Mouse (Mus musculus): ENCODE results near the gene Brox. TPM values are rescaled to one million over a fixed set of nuclear protein-coding genes. Genes with fewer than 3 reads are reported as not detected.

The Brox gene
- polyA plus RNA-seq, 1 experiment = 8.5 TPM

DNA sequence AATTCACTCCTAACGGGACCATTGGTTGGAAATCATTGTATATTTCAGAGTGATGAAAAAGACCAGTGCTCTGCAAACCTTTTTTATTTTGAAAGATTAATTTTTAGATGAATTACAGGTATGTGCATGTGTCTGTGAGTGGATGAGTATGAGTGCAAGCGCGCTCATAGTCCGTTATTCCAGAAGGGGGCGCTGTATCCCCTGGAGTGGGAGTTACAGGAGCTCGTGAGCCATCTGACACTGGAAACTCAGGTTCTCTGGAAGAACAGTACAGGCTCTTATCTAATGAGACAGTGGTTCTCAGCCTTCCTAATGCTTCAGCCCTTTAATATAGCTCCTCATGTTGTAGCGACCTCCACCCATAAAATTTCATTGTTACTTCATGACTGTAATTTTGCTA lies 53.8 kb downstream of the Brox start:
- H3K27ac ChIP-seq (ENCODE audit: control insufficient read depth, insufficient read depth, low read depth, low read length) = no peak overlapping the region
- no peaks in the 10 kb centered on the region for H3K4me1 ChIP-seq (ENCODE audit: control insufficient read depth, insufficient read depth, low read length)
- H3K4me3 ChIP-seq (ENCODE audit: control insufficient read depth, low read depth, low read length) = no peak overlapping the region
- TF ChIP-seq CTCF (IDR thresholded peaks at IDR 0.05; ENCODE audit: control insufficient read depth, insufficient read depth, insufficient replicate concordance, low read depth, low read length) = peak; percentile 31; the same call in 1 of the 2 replicates
- TF ChIP-seq POLR2A (IDR thresholded peaks at IDR 0.05; ENCODE audit: control insufficient read depth, low read depth, low read length) = no peak
- H3K36me3 ChIP-seq (ENCODE audit: control insufficient read depth, insufficient read depth, low read length) = no peaks in the 10 kb centered on the region
- H3K27me3 ChIP-seq (ENCODE audit: control insufficient read depth, insufficient read depth, low read length) = no peaks in the 10 kb centered on the region

DNA sequence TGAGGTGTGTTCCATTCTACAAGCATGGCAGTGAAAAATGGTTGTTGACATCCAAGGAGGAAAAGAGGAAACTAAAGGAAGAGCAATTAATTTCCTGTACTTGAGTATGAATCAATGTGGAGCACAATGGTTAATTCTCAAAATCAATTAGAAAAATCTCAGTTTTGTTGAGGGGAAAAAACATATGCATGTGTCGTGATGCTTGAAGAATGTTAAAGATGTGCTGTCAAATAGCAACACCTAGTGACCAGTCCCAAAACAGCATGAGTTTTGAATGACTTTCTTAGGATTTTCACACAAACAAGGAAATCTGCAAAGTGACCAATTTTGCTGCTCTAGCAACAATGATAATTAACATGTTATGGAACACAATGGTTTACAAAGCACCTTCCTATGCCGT lies 59.2 kb downstream of the Brox start:
- peak; percentile 30; the same call in 1 of the 2 replicates for TF ChIP-seq CTCF (IDR thresholded peaks at IDR 0.05; ENCODE audit: control insufficient read depth, insufficient read depth, insufficient replicate concordance, low read depth, low read length)
- no peak for TF ChIP-seq POLR2A (IDR thresholded peaks at IDR 0.05; ENCODE audit: control insufficient read depth, low read depth, low read length)
- Histone ChIP-seq H3K4me3 (ENCODE audit: control insufficient read depth, low read depth, low read length) (no peak overlapping the region), H3K36me3 (ENCODE audit: control insufficient read depth, insufficient read depth, low read length) (no peaks in the 10 kb centered on the region), H3K27ac (ENCODE audit: control insufficient read depth, insufficient read depth, low read depth, low read length) (no peak overlapping the region), H3K27me3 (ENCODE audit: control insufficient read depth, insufficient read depth, low read length) (no peaks in the 10 kb centered on the region), H3K4me1 (ENCODE audit: control insufficient read depth, insufficient read depth, low read length) (no peaks in the 10 kb centered on the region; the same call in 1 of the 2 replicates)

DNA sequence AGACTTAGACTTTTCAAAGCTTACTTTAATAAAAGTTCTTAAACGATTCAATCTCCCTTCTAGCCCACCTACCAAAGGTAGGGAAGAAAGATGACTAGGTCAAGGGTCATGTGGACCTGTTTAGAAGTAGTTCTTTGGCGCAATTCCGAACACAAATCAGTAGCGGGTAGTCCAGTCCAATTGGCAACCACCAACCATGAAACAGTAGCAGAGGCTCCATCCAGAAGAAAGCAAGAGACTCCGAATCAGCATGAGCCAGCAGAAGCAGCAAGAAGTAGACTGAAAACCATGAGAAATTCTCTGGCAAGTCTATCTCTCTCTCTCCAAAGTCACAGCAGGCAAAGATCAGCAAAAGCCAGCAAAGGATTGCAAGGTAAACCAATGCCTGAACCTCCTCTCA lies 60.6 kb downstream of the Brox start:
- Histone ChIP-seq H3K36me3 (ENCODE audit: control insufficient read depth, insufficient read depth, low read length) (no peaks in the 10 kb centered on the region), H3K4me3 (ENCODE audit: control insufficient read depth, low read depth, low read length) (no peak overlapping the region), H3K27ac (ENCODE audit: control insufficient read depth, insufficient read depth, low read depth, low read length) (no peak overlapping the region), H3K27me3 (ENCODE audit: control insufficient read depth, insufficient read depth, low read length) (no peaks in the 10 kb centered on the region), H3K4me1 (ENCODE audit: control insufficient read depth, insufficient read depth, low read length) (no peaks in the 10 kb centered on the region; the same call in 1 of the 2 replicates)
- TF ChIP-seq CTCF (IDR thresholded peaks at IDR 0.05; ENCODE audit: control insufficient read depth, insufficient read depth, insufficient replicate concordance, low read depth, low read length) = no peak
- no peak for TF ChIP-seq POLR2A (IDR thresholded peaks at IDR 0.05; ENCODE audit: control insufficient read depth, low read depth, low read length)

DNA sequence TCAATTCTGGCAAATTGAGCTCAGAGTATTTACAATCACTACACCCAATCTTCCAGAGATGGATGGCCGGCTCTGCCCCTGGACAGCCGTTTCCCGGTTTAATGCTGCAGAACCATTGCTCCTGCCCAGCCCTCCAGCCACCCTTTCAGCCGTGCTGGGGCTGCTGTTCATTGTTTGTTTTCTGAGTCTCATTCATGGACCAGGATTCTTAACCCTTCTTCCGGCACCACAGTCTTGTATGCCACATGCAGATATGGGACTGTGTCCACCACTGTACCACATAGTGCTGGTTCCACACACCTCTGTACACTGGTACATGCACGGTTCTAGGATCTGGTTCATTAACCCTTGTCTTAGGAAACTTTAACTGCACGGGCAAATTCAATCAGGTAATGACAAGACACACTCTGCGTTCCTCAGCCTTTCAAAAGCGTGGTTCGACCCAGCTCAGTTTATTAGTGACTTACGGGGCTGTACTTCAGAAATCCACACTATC lies 63.3 kb downstream of the Brox start:
- Histone ChIP-seq H3K4me3 (ENCODE audit: control insufficient read depth, low read depth, low read length) (peak overlapping the region; percentile 62), H3K27me3 (ENCODE audit: control insufficient read depth, insufficient read depth, low read length) (no peaks in the 10 kb centered on the region), H3K36me3 (ENCODE audit: control insufficient read depth, insufficient read depth, low read length) (no peaks in the 10 kb centered on the region), H3K4me1 (ENCODE audit: control insufficient read depth, insufficient read depth, low read length) (no peaks in the 10 kb centered on the region; the same call in none of the 2 replicates), H3K27ac (ENCODE audit: control insufficient read depth, insufficient read depth, low read depth, low read length) (no peak overlapping the region)
- TF ChIP-seq CTCF (IDR thresholded peaks at IDR 0.05; ENCODE audit: control insufficient read depth, insufficient read depth, insufficient replicate concordance, low read depth, low read length) (no peak), POLR2A (IDR thresholded peaks at IDR 0.05; ENCODE audit: control insufficient read depth, low read depth, low read length) (no peak)

DNA sequence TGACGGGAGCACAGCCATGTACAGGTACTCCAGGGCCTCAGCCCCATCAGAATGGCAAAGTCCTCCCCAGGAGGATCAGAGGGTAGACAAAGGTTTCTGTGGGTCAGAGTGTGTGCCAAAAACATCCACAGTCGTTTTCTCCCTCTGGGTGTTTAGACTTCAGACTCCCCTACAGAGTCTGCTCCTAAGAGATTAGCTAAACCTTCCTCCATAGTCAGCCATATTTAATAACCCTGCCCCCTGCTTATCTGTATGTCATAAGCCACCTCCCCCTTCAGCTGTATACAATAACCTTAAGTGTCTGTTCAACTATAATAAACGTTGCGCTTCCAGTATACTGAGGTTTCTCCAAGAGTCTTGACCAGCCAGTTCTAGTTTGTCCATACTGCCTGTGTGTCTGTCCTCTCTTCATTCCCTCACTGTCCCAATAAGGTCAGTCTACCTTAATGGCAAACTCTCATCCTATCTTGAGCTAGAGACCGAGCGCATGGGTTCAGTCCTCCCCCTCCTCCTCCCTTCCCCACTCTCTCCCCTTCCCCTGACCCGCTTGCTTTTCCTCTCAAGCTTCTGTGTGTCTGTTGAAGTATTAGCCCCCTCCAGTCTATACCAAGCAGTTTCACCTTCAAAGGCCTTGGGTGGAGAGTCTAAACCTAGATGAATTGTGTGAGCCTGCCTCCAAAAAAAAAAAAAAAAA lies 63.9 kb downstream of the Brox start:
- TF ChIP-seq CTCF (IDR thresholded peaks at IDR 0.05; ENCODE audit: control insufficient read depth, insufficient read depth, insufficient replicate concordance, low read depth, low read length) = no peak
- TF ChIP-seq POLR2A (IDR thresholded peaks at IDR 0.05; ENCODE audit: control insufficient read depth, low read depth, low read length) = no peak
- Histone ChIP-seq H3K4me3 (ENCODE audit: control insufficient read depth, low read depth, low read length) (no peak overlapping the region), H3K27ac (ENCODE audit: control insufficient read depth, insufficient read depth, low read depth, low read length) (no peak overlapping the region), H3K27me3 (ENCODE audit: control insufficient read depth, insufficient read depth, low read length) (no peaks in the 10 kb centered on the region), H3K36me3 (ENCODE audit: control insufficient read depth, insufficient read depth, low read length) (no peaks in the 10 kb centered on the region), H3K4me1 (ENCODE audit: control insufficient read depth, insufficient read depth, low read length) (no peaks in the 10 kb centered on the region; the same call in none of the 2 replicates)

DNA sequence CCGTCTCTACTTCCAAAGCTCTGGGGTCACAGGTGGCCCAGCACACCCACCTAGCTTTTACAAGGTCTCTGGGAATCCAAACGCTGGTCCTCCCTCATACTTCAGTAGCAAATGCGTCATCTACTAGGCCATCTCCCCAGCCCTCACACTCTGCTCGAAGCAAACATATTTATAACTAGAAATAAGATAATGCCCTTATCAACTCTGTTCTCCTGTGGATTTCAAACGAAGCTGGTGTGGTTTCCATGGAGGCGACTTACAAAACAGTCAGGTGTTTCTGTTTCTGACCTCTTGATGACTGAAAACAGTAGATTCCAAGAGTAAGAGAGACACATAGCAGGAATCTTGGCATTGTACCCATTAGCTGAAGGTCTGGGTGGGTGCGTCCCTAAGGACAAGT lies 69.6 kb downstream of the Brox start:
- H3K27ac ChIP-seq (ENCODE audit: control insufficient read depth, insufficient read depth, low read depth, low read length) = no peak overlapping the region
- H3K36me3 ChIP-seq (ENCODE audit: control insufficient read depth, insufficient read depth, low read length) = no peaks in the 10 kb centered on the region
- no peaks in the 10 kb centered on the region for H3K27me3 ChIP-seq (ENCODE audit: control insufficient read depth, insufficient read depth, low read length)
- TF ChIP-seq POLR2A (IDR thresholded peaks at IDR 0.05; ENCODE audit: control insufficient read depth, low read depth, low read length) (no peak), CTCF (IDR thresholded peaks at IDR 0.05; ENCODE audit: control insufficient read depth, insufficient read depth, insufficient replicate concordance, low read depth, low read length) (no peak)
- no peak overlapping the region for H3K4me3 ChIP-seq (ENCODE audit: control insufficient read depth, low read depth, low read length)
- no peaks in the 10 kb centered on the region; the same call in 1 of the 2 replicates for H3K4me1 ChIP-seq (ENCODE audit: control insufficient read depth, insufficient read depth, low read length)

Other genes with a start within 250 kb of the Brox start
- gene Disp1, start 75.7 kb downstream of the Brox start, polyA plus RNA-seq (2012; rRNA removed) = 4.1 and 5.8 TPM in 2 replicates
- 16.0 and 18.9 TPM in 2 replicates for gene Aida, start 679 bp downstream of the Brox start, polyA plus RNA-seq (2012; rRNA removed)
- gene Mia3, start 72.3 kb upstream of the Brox start, polyA plus RNA-seq (2012; rRNA removed) = 60.4 and 79.5 TPM in 2 replicates
- gene Taf1a, start 91.7 kb upstream of the Brox start, polyA plus RNA-seq (2012; rRNA removed) = 11.0 and 15.0 TPM in 2 replicates
- gene Hhipl2, start 120.9 kb upstream of the Brox start, polyA plus RNA-seq (2012; rRNA removed) = 6.2 and 8.6 TPM in 2 replicates

All from testis, adult 2 months (tissue).